Mouse (Mus musculus): ENCODE results near the gene Gm4131. TPM values are rescaled to one million over a fixed set of nuclear protein-coding genes. Genes with fewer than 3 reads are reported as not detected.

The Gm4131 gene
- polyA plus RNA-seq, 1 experiment from 2014 or later: not detected

DNA sequence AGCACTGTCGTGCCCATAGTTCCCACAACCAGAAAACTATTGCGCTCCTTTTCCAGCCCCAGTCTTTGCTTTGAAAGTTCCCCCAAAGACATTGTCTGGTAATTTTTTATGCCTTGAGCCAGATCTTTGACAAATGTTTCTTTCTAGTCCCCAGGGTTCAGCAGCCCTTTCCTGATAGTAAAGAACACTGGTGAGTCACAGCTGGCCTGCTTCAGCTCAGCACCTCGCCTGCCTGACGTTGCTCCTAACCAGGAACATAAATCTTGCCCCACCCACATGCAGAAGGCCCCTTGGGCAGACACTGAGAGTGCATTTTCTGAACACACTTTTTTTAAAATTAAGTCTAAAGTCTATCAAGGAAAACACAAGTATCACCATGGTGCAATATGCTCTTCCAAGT lies 3.6 kb upstream of the Gm4131 start:
- peak overlapping the region; percentile 86 for H3K27ac ChIP-seq
- H3K36me3 ChIP-seq: no peaks in the 10 kb centered on the region
- H3K9me3 ChIP-seq (replicated peaks): no peaks in the 10 kb centered on the region
- H3K4me1 ChIP-seq: peaks cover 37% of the 10 kb centered on the region
- WGBS: 22% methylated on average over 4 of the region's 4 CpGs
- no peak overlapping the region for H3K9ac ChIP-seq
- H3K4me3 ChIP-seq (replicated peaks): no peak overlapping the region
- H3K27me3 ChIP-seq: no peaks in the 10 kb centered on the region
- no peak overlapping the region for H3K4me2 ChIP-seq
- peak; percentile 69; the same call in 1 of the 2 replicates for ATAC-seq (replicated peaks; ENCODE audit: low FRiP score)

DNA sequence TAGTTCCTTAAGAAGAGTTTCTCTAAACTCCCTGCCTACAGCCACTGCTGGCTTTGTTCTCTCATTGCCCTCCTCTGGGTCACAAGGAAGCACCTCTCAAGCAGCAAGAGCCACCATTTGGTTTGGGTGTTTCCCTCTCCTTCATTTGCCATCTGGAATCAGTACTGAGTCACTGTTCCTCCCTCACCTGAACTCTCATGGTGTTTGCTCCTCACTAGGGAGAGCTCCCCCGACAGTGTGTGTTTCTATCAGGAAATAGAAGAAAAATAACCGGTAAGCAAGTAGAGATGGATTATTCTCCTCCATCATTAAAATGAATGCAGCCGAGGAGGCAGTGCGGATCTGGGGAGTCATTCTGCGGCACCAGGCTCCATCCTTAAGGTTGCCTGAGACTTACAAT lies 2.7 kb upstream of the Gm4131 start:
- Histone ChIP-seq H3K27ac (peak overlapping the region; percentile 86), H3K36me3 (no peaks in the 10 kb centered on the region), H3K4me2 (no peak overlapping the region), H3K27me3 (no peaks in the 10 kb centered on the region), H3K9me3 (replicated peaks) (no peaks in the 10 kb centered on the region), H3K4me1 (peaks cover 33% of the 10 kb centered on the region), H3K9ac (no peak overlapping the region), H3K4me3 (replicated peaks) (no peak overlapping the region)
- WGBS: 84% methylated on average over 5 of the region's 5 CpGs
- no peak for ATAC-seq (replicated peaks; ENCODE audit: low FRiP score)

DNA sequence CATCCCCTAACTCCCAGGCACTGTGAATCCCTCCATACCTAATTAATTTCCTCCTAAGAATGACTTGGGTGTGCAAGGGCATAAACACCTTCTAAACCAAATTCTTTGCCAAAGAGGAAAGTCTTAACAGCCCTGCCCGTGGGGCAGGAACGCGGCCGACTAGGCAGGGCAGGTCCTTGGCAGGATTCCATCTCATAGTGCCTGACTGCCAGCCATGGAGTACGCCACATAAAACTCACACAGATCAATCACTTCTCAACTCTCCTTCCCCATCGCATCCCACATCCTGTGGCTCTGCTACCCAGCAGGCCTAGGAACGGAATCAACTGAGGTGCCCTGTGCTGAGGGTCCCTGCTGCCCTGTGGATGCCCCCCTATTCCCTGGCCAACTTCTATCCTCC lies 3.0 kb downstream of the Gm4131 start:
- Histone ChIP-seq H3K4me1 (peaks cover 10% of the 10 kb centered on the region; the same call in 1 of the 2 replicates), H3K9ac (no peak overlapping the region), H3K27ac (no peak overlapping the region), H3K36me3 (no peaks in the 10 kb centered on the region), H3K9me3 (replicated peaks) (no peaks in the 10 kb centered on the region), H3K4me3 (replicated peaks) (no peak overlapping the region), H3K27me3 (no peaks in the 10 kb centered on the region), H3K4me2 (no peak overlapping the region)
- WGBS: 54% methylated on average over 7 of the region's 7 CpGs
- ATAC-seq (replicated peaks; ENCODE audit: low FRiP score): no peak

DNA sequence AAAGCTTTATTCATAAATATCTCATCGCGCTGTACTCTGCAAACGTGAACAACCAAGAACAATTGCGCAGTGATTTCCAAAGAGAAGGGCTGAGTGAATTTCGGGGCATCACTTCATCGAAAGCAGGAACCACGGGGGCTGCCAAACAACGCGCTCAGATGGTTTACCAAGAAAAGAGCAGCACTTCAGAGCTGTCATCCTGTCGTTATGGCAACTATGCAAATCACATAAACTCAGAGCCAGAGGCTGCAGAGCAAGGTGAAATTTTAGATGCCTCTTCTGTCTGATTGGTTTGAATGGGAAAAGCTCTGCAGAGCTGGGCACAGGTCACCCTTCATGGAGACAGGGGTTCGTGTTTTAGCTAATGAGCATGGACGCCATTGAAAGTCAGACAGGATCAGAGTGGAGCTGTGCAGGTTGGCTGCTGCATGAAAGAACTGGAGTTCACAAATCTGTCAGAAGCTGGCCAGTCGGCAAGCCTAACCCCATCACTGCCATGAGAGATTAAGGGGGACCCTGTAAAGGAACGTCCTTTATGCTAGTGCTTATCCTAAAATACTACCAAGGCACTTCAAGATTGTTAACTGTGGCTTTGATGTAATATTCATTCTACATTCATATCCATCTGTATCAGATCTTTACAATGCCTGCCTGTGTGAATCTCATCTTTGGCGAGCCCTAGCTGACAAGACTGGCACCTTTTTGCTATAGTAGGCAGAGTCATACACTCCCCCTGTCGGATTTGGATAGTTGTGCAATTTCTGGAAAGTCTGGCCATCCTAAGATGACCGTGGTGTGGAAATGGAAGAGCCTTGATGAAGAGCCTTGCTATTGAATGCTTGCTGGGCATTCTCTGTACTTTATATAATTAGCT lies 4.6 kb downstream of the Gm4131 start:
- H3K9ac ChIP-seq: no peak overlapping the region
- H3K36me3 ChIP-seq: no peaks in the 10 kb centered on the region
- H3K4me2 ChIP-seq: no peak overlapping the region
- no peak for ATAC-seq (replicated peaks; ENCODE audit: low FRiP score)
- 59% methylated on average over 17 of the region's 17 CpGs for WGBS
- H3K4me1 ChIP-seq: peaks cover 13% of the 10 kb centered on the region; the same call in 1 of the 2 replicates
- peaks cover 9% of the 10 kb centered on the region; the same call in 1 of the 2 replicates for H3K27me3 ChIP-seq
- no peak overlapping the region for H3K27ac ChIP-seq
- no peak overlapping the region for H3K4me3 ChIP-seq (replicated peaks)
- no peaks in the 10 kb centered on the region for H3K9me3 ChIP-seq (replicated peaks)

GRCm38 (mm10) chr14:62557111-62557510 lies 9.6 kb downstream of the Gm4131 start:
- ATAC-seq (replicated peaks; ENCODE audit: low FRiP score): no peak
- H3K9ac ChIP-seq: no peak overlapping the region
- H3K27ac ChIP-seq: no peak overlapping the region
- peaks cover 27% of the 10 kb centered on the region; the same call in 1 of the 2 replicates for H3K27me3 ChIP-seq
- H3K4me2 ChIP-seq: peak overlapping the region; percentile 92; the same call in 1 of the 2 replicates
- H3K36me3 ChIP-seq: no peaks in the 10 kb centered on the region
- H3K4me1 ChIP-seq: peaks cover 29% of the 10 kb centered on the region
- 0 out of 2 replicates have a peak overlapping the region, but pooled peaks have one; percentile 62 for H3K4me3 ChIP-seq (replicated peaks)
- WGBS: 78% methylated on average over 3 of the region's 3 CpGs
- H3K9me3 ChIP-seq (replicated peaks): no peaks in the 10 kb centered on the region

- H3K36me3 ChIP-seq: no peaks in the 10 kb centered on the region
- H3K9ac ChIP-seq: peak overlapping the region; percentile 56
- peak overlapping the region; percentile 92 for H3K4me2 ChIP-seq
- H3K27ac ChIP-seq: peak overlapping the region; percentile 66; the same call in 1 of the 2 replicates
- 7% methylated on average over 38 of the region's 38 CpGs for WGBS
- no peaks in the 10 kb centered on the region for H3K9me3 ChIP-seq (replicated peaks)
- peaks cover 25% of the 10 kb centered on the region for H3K4me1 ChIP-seq
- peak overlapping the region; percentile 62 for H3K4me3 ChIP-seq (replicated peaks)
- peak; percentile 52; the same call in 1 of the 2 replicates for ATAC-seq (replicated peaks; ENCODE audit: low FRiP score)
- peaks cover 27% of the 10 kb centered on the region; the same call in 1 of the 2 replicates for H3K27me3 ChIP-seq
Measured at GRCm38 (mm10) chr14:62555840-62556810, 10.6 kb downstream of the Gm4131 start.

- WGBS: under 1% methylated on average over 51 of the region's 51 CpGs
- no peaks in the 10 kb centered on the region for H3K36me3 ChIP-seq
- peak within 1 kb of the TSS; percentile 66; the same call in 1 of the 2 replicates for H3K27ac ChIP-seq
Measured at GRCm38 (mm10) chr14:62555309-62555829, 11.4 kb downstream of the Gm4131 start, which contains the start of gene Fam124a. Fam124a (plus strand) TSS chr14:62555737.

GRCm38 (mm10) chr14:62553786-62554185 lies 12.9 kb downstream of the Gm4131 start:
- H3K4me2 ChIP-seq: no peak overlapping the region
- no peaks in the 10 kb centered on the region for H3K9me3 ChIP-seq (replicated peaks)
- H3K4me1 ChIP-seq: peaks cover 28% of the 10 kb centered on the region
- peaks cover 27% of the 10 kb centered on the region; the same call in 1 of the 2 replicates for H3K27me3 ChIP-seq
- H3K9ac ChIP-seq: no peak overlapping the region
- no peak for ATAC-seq (replicated peaks; ENCODE audit: low FRiP score)
- 78% methylated on average over 5 of the region's 5 CpGs for WGBS
- H3K27ac ChIP-seq: no peak overlapping the region
- H3K36me3 ChIP-seq: no peaks in the 10 kb centered on the region
- H3K4me3 ChIP-seq (replicated peaks): no peak overlapping the region

More at GRCm38 (mm10) chr14:62555309-62555829, 11.4 kb downstream of the Gm4131 start, which contains the start of gene Fam124a:
- H3K9ac ChIP-seq: peak within 1 kb of the TSS; percentile 56
- H3K9me3 ChIP-seq (replicated peaks): no peaks in the 10 kb centered on the region
- H3K4me2 ChIP-seq: peak within 1 kb of the TSS; percentile 92
- peaks cover 25% of the 10 kb centered on the region for H3K4me1 ChIP-seq
- ATAC-seq (replicated peaks; ENCODE audit: low FRiP score): peak; percentile 87
- peaks cover 27% of the 10 kb centered on the region; the same call in 1 of the 2 replicates for H3K27me3 ChIP-seq
- peak within 1 kb of the TSS; percentile 62 for H3K4me3 ChIP-seq (replicated peaks)

GRCm38 (mm10) chr14:62552771-62553170 lies 13.9 kb downstream of the Gm4131 start:
- WGBS: 92% methylated on average over 4 of the region's 4 CpGs
- Histone ChIP-seq H3K9ac (no peak overlapping the region), H3K4me2 (no peak overlapping the region), H3K4me3 (replicated peaks) (no peak overlapping the region), H3K27me3 (peaks cover 21% of the 10 kb centered on the region; the same call in 1 of the 2 replicates), H3K9me3 (replicated peaks) (no peaks in the 10 kb centered on the region), H3K27ac (no peak overlapping the region), H3K4me1 (peaks cover 27% of the 10 kb centered on the region), H3K36me3 (no peaks in the 10 kb centered on the region)
- no peak for ATAC-seq (replicated peaks; ENCODE audit: low FRiP score)

- WGBS: 16% methylated on average over 3 of the region's 4 CpGs
- Histone ChIP-seq H3K27me3 (peaks cover 11% of the 10 kb centered on the region; the same call in 1 of the 2 replicates), H3K4me2 (no peak overlapping the region), H3K9ac (no peak overlapping the region), H3K36me3 (no peaks in the 10 kb centered on the region), H3K9me3 (replicated peaks) (no peaks in the 10 kb centered on the region), H3K27ac (no peak overlapping the region), H3K4me3 (replicated peaks) (no peak overlapping the region), H3K4me1 (peaks cover 9% of the 10 kb centered on the region; the same call in 1 of the 2 replicates)
- no peak for ATAC-seq (replicated peaks; ENCODE audit: low FRiP score)
Measured at GRCm38 (mm10) chr14:62550121-62550520, 16.6 kb downstream of the Gm4131 start.

GRCm38 (mm10) chr14:62546746-62547145 lies 20.0 kb downstream of the Gm4131 start:
- H3K4me3 ChIP-seq (replicated peaks): no peak overlapping the region
- no peak for ATAC-seq (replicated peaks; ENCODE audit: low FRiP score)
- 0 out of 2 replicates have a peak, but pooled peaks cover 4% of the 10 kb centered on the region for H3K4me1 ChIP-seq
- WGBS: 34% methylated on average over 4 of the region's 4 CpGs
- no peaks in the 10 kb centered on the region for H3K36me3 ChIP-seq
- no peak overlapping the region for H3K9ac ChIP-seq
- no peak overlapping the region for H3K27ac ChIP-seq
- H3K4me2 ChIP-seq: no peak overlapping the region
- no peaks in the 10 kb centered on the region for H3K9me3 ChIP-seq (replicated peaks)
- no peaks in the 10 kb centered on the region for H3K27me3 ChIP-seq

Data from kidney, embryonic 15.5 days (tissue).